Mouse (Mus musculus) left cerebral cortex, adult 2 months (tissue): Measurements from ENCODE around the gene Jarid2. TPM values are rescaled to one million over a fixed set of nuclear protein-coding genes. Genes with fewer than 3 reads are reported as not detected.

Source experiments
- DNase-seq, 2 experiments: peaks; one replicate each; pipeline ENCODE4 v3.0.0; 2021 to 2022; ENCODE audit warnings: low spot score in 2 of 2, mixed read lengths in 1 of 2; ENCODE audit errors: extremely low spot score in 1 of 2
- H3K27ac ChIP-seq: fragments of 200-600 bp; 2 replicates; pipeline ENCODE4 v1.8.1; 2022
- H3K4me3 ChIP-seq: fragments of 200-600 bp; 2 replicates; pipeline ENCODE4 v1.8.1; 2022
- CTCF ChIP-seq: fragments of 200-600 bp; IDR thresholded peaks from 2 replicates; pipeline ENCODE4 v1.8.1; 2022; ENCODE audit warnings: antibody characterized with exemption, mild to moderate bottlenecking, moderate library complexity
- intact Hi-C: fragments of 180-260 bp; cut with DNase I; formaldehyde crosslinking; loops from one replicate; pipeline ENCODE4 v1.15.1; 2025
- total RNA-seq, 2 experiments: library from RNA; stranded (reverse); gene quantifications; 2 replicates each; pipeline ENCODE4 v1.2.3; 2021

Jarid2 gene
- total RNA-seq, 2 experiments from 2014 or later: 34.8 to 34.9 TPM

DNA sequence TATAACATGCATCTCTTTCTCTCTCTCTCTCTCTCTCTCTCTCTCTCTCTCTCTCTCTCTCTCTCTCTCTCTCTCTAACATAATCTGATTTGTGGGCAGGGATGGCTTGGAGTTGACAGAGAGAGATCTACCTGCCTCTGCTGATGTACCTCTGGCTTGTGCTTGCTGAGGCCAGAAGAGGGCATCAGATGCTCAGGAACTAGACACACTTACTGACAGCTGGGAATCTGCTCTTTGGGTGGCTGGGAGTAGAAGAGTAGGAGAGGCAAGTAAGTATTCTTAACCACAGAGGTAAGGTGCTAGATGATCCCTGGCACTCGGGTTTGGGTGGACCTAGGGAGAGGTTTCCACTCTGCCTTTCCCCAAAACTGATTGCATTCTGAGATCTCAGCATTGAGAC is 29.5 kb downstream of the Jarid2 start:
- peak; percentile 44 for TF ChIP-seq CTCF
- intact Hi-C loops: loop anchor here (5.0 kb wide), 1 partner anchor 219 kb away; no protein-coding TSS in a partner anchor
- Histone ChIP-seq H3K27ac (no peak overlapping the region), H3K4me3 (no peak overlapping the region)
- no peak for DNase-seq

DNA sequence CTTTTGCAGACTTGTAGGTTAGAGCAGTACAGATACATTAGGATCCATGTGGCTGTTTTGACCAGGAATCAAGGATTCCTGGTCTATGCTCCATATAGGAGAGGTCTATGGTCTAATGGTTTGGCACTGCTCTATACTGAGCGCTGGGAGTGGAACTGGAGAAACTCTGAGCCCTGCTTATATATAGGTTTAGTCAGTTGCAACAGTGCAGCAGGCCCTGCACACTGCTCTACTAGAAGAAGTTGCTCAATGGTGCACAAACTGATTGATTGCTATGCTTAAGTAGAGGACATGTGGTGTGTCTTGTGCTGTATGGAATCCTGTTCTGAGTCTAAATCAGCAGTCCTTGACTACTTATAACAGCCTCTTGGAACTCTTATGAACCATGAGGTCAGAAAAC is 31.5 kb downstream of the Jarid2 start:
- intact Hi-C loops: no loop called here
- TF ChIP-seq CTCF: no peak
- DNase-seq: no peak
- Histone ChIP-seq H3K27ac (no peak overlapping the region), H3K4me3 (no peak overlapping the region)

DNA sequence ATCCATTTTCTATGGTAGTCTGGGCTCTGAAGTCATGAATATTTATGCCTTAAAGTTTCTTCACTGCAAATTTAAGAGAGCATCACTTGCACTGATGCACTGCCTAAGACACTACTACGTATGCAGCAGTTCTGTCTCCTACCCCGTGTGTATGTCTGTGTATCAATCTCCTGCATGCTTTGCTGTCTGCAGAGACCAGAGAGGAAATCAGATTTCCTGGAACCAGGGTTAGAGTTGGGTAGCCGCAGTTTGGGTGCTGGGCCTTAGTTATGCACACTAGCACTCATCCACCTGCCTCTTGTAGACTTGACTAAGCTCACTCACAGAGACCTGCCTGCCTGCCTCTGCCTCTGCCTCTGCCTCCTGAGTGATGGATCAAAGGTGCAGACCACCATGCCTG is 33.8 kb downstream of the Jarid2 start:
- TF ChIP-seq CTCF: no peak
- intact Hi-C loops: no loop called here
- no peak overlapping the region for H3K27ac ChIP-seq
- no peak overlapping the region for H3K4me3 ChIP-seq
- DNase-seq: no peak

DNA sequence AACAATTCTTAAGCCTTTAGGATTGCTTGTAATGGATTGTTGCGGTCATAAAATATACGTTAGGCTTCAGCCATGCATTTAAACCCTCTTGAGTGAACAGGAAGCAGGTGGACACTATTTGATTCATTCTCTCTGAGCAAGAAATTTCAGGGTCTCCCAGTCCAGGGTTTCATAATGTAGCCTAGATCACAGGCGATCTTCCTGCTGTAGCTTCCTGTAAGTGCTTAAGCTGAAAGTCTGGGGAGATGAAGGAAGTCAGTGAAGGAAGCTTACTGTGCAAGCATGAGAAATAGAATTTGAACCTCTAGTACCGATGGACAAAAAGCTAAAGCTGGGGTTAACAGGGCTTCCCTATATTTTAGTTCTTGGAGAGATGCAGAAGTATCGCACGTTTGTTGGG is 38.5 kb downstream of the Jarid2 start:
- H3K27ac ChIP-seq: no peak overlapping the region
- DNase-seq: no peak
- intact Hi-C loops: no loop called here
- TF ChIP-seq CTCF: no peak
- no peak overlapping the region for H3K4me3 ChIP-seq

DNA sequence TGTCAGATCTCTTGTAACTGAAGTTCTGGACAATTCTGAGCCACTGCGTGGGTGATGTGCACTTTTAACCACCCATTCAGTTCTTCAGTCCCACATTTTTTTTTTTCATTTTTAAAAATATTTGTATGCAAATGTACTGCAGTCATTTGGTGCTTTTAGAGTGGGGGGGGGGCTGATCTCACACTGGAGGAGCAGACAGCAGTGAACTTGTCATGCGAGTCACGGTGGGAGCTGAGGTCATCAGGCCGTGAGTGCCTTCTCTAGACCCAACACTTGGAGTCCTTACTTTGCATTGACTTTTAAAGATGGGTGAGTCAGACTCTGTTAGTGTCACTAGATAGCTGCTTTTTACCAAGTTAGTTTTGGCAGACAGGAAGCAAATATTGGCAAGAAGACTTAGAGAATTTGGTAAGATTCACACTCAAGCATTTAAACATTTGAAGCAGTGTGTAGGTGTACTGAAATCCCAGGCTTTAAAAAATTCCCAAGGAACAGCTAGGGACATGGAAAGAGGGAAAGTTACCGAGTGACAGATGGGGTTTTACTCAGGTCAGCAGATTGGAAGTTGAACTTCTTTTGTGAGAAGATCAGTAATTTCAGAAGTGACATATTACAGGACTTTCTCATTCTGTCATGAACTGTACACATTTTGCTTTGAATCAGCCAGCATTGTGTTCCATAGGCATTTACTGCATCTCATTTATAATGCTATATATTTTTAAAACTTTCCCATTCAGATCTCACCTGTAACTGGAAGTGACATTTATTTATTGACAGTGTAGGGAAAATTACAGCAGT is 41.7 kb downstream of the Jarid2 start:
- intact Hi-C loops: no loop called here
- Histone ChIP-seq H3K27ac (no peak overlapping the region), H3K4me3 (no peak overlapping the region)
- TF ChIP-seq CTCF: no peak; the same call in 1 of the 2 replicates
- DNase-seq: no peak

DNA sequence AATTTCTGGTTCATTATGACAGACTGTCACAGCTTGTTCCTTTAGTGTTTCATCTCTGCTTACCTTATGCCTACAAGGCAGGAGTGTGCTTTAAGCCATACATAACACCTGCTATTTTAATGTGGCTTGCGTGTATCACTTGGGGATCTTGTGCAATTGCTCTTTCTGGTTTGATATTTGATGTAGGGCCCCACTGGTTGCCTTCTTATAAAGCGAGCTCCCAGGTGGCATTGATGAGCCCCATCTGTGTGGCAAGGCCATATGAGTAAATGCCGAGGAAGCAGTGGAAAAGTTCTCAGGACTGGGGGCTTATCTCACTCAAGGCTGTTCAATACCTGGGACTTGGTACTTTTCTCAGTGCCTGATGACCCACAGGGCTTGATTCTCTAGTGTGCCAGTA is 43.5 kb downstream of the Jarid2 start:
- intact Hi-C loops: no loop called here
- DNase-seq: no peak
- Histone ChIP-seq H3K4me3 (no peak overlapping the region), H3K27ac (no peak overlapping the region)
- no peak for TF ChIP-seq CTCF

DNA sequence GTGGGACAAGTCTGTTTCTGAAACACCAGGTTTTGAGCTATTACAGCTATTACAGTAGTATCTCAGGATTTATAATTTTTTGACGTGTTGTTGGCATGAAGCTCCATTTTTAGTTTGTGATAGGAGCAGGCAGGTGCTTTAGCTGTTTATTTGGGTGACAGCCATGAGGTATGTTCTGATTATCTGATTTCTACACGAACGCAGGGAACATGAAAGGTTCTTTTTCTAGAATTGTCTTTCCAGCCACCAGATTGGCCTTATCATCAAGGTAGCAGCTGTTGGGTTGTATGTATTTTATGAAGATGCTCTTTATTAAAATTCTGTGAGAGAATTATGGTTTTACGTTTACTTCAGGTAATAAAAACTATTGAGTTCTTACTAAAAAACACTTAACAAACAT is 45.1 kb downstream of the Jarid2 start:
- Histone ChIP-seq H3K27ac (no peak overlapping the region), H3K4me3 (no peak overlapping the region)
- intact Hi-C loops: no loop called here
- DNase-seq: no peak
- TF ChIP-seq CTCF: no peak

DNA sequence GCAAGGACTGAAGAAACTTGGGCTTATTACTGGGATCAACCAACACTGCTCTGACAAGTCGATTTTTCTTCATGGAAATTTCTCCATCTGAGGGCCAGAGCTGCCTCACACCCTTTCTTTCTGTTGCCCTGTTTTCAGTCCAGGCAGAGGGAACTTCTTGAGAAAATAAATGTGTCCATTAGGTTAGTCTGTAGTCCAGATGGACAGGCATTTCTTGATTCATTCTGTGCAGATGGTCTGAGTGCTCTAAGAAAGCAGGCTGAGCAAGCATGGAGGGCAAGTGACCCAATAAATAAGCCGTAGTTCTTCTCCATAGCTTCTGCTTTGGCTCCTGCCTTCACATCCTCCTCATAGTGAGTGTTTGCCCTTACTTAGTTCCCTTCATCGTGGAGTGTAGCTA is 46.1 kb downstream of the Jarid2 start:
- no peak for TF ChIP-seq CTCF
- DNase-seq: no peak
- H3K27ac ChIP-seq: no peak overlapping the region
- no peak overlapping the region for H3K4me3 ChIP-seq
- intact Hi-C loops: no loop called here

DNA sequence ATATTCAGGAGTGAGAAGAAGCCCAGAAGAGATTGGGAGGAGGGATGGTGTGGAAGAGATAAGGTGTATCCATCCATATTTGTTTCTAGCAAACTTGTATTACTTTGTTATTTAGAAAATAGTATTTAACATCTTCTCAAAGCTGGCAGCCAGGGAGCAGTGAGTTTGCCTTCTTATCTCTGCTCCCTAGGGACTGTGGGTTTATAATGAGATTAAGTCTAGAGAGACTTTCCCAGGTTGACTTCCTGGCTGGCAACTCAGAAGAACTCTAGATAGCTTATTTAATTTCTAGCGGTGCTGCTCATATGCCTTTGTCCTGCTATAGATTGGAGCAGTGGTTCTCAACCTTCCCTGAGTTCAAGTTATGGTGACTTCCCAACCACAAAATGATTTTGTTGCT is 51.2 kb downstream of the Jarid2 start:
- no peak for DNase-seq
- TF ChIP-seq CTCF: no peak
- Histone ChIP-seq H3K27ac (no peak overlapping the region), H3K4me3 (no peak overlapping the region)
- intact Hi-C loops: loop anchor here (10.0 kb wide), 1 partner anchor 916 kb away; no protein-coding TSS in a partner anchor

DNA sequence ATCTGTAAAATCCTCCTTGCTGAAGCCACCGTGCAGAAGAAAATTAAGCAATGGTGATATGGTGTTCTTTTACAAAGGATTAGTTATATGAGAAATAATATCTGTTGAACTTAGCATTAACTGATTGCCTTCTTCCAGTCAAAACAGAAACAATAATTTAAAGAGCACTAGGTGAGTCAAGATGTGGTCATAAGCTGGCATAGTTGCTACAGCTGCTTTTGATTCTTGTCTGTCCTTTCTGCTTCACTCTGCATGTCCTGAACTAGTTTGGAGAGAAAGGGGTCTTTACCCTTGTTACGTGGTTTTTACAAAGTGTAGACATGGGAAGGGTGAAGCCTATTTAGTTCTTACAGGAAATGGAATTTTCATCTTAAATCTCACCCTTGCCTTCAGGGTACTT is 51.9 kb downstream of the Jarid2 start:
- TF ChIP-seq CTCF: no peak
- Histone ChIP-seq H3K27ac (no peak overlapping the region), H3K4me3 (no peak overlapping the region)
- intact Hi-C loops: loop anchor here (10.0 kb wide), 1 partner anchor 916 kb away; no protein-coding TSS in a partner anchor
- no peak for DNase-seq

DNA sequence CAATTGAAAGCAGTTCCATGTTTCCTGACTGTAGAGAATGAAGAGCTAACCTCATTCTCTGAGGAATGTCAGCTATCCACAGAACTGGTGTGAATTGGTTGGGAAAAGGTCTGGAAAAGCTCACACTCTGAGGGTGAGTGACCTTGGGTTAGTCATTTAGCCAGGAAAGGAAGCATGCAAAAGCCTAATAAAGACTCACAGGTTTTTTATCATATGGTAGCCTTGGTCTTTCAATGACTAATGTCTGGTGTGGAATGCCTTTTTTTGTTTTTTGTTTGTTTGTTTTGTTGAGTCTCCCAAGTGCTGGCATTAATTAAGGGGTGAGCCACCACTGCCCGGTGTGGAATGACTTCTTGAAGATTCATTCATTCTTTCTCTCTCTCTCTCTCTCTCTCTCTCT is 55.3 kb downstream of the Jarid2 start:
- intact Hi-C loops: loop anchor here (10.0 kb wide), 1 partner anchor 920 kb away; no protein-coding TSS in a partner anchor
- H3K4me3 ChIP-seq: no peak overlapping the region
- TF ChIP-seq CTCF: no peak
- no peak for DNase-seq
- no peak overlapping the region for H3K27ac ChIP-seq

DNA sequence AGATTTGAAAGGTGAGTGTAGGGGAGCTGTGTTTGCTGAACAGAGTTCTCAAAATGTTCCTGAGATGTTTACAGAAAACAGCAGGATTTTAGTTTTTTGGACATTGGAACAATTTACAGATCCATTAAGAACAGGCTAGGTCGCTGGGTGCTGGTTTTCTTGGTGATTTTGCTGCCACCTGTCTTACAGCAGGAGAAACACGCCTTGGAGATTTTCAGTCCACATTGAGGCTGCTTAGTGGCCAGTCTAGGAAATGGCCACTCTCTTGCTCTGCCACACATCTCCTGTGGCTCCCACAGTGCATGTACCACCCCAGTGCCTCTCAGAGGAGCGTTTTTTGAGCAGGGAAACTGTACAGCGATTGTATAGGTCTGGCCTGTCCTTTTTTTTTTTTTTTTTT is 57.0 kb downstream of the Jarid2 start:
- H3K4me3 ChIP-seq: no peak overlapping the region
- no peak overlapping the region for H3K27ac ChIP-seq
- TF ChIP-seq CTCF: peak; percentile 78
- intact Hi-C loops: loop anchor here (2.0 to 10.0 kb wide), 2 partner anchors 53 to 921 kb away; no protein-coding TSS in a partner anchor
- DNase-seq: peak; percentile 15 to 18
